Mouse (Mus musculus) heart, postnatal 0 days (tissue): ENCODE measurements around the gene Arid5a.

Experiments
- CTCF ChIP-seq: IDR thresholded peaks from 2 replicates; pipeline ENCODE4 v1.5.1; 2016; ENCODE audit warnings: antibody characterized with exemption, control low read depth, low read depth
- EP300 ChIP-seq: IDR thresholded peaks from 2 replicates; pipeline ENCODE4 v1.6.1; 2016; ENCODE audit warnings: antibody characterized with exemption, low read depth

DNA sequence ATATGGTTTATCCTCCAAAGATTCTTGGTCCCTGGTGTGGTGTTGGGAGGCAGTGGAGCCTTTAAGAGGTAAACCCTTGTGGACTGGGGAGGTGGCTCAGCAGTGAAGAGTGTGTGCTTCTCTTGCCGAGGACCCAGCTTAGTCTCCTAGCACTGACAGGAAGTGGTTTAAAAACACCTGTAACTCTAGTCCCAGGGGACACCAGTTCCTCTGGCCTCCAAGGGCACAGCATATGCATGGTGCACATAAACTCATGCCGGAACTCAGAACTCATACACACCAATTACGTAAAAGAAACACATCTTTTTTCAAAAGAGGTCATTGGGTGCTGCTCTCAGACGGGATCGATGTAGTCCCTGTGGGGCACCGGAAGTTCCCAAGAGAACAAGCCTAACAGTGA is 25.7 kb upstream of the Arid5a start:
- TF ChIP-seq CTCF (no peak), EP300 (no peak)
